In the genomic region with DNA sequence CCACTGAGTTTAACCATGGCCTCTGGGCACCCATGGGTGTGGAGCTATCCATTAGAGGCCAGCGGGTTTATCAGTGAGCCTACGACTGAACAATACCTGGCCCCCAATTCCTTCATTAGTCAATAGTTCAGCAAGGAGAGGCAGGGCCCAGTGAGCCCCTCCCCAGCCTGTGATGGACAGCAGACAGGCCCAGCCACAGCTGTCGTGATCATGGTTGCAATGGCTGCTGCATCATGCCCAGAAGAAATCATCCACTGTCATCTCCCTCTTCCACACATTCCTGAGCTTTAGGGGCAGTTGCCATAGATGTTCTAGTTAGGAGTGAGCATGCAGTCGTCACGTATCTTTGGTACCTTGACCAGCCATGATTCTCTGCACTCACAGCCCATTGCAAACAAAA, we compare ENCODE assay signal across 28 mouse cellular contexts. TPM values are rescaled to one million over a fixed set of nuclear protein-coding genes. Genes with fewer than 3 reads are reported as not detected.
DNase-seq lines count a peak whose midpoint lies in the region; ATAC-seq and TF ChIP-seq lines count a peak whose summit lies in the region.
"Had no signal": no experiment of that assay in that cellular context is flagged by ENCODE, and none has a peak within 500 bp of the region (broad histone marks: within the 10 kb centered on the region; RNA-seq: fewer than 3 reads in every experiment).

No protein-coding gene starts in this region.

- no peak for ATAC-seq in heart, embryonic 12.5 days (ENCODE audit: insufficient number of reproducible peaks, low FRiP score)
- no peak for ATAC-seq in heart, embryonic 15.5 days (replicated peaks; ENCODE audit: insufficient number of reproducible peaks, insufficient read depth, low FRiP score, low read depth)
- ATAC-seq: activated CD4-positive, CD25-positive, alpha-beta regulatory T cell, adult 4 months; forebrain, embryonic 15.5 days; hindbrain, embryonic 16.5 days; intestine, embryonic 15.5 days had no signal

- WGBS in heart, embryonic 12.5 days: 63% methylated on average over 5 of the region's 5 CpGs
- 52% methylated on average over 5 of the region's 5 CpGs for WGBS in heart, embryonic 15.5 days

- H3K4me1 ChIP-seq in heart, embryonic 12.5 days (replicated peaks): peaks cover 21% of the 10 kb centered on the region
- peaks cover 4% of the 10 kb centered on the region; the same call in 1 of the 2 replicates for H3K4me1 ChIP-seq in heart, embryonic 15.5 days (replicated peaks)
- H3K4me1 ChIP-seq: embryonic facial prominence, embryonic 10.5 days; embryonic facial prominence, embryonic 13.5 days; forebrain, embryonic 12.5 days; forebrain, embryonic 15.5 days; hindbrain, embryonic 10.5 days; hindbrain, embryonic 13.5 days; intestine, embryonic 15.5 days had no signal

- no peaks in the 10 kb centered on the region for H3K79me2 ChIP-seq in myocyte (ENCODE audit: control insufficient read depth, insufficient read depth)

- H3K4me2 ChIP-seq in heart, embryonic 12.5 days: 0 out of 2 replicates have a peak overlapping the region, but pooled peaks have one; percentile 14
- H3K4me2 ChIP-seq in heart, embryonic 15.5 days: no peak overlapping the region
- peak overlapping the region; percentile 27 for H3K4me2 ChIP-seq in myocyte (ENCODE audit: low read depth)
- H3K4me2 ChIP-seq: embryonic facial prominence, embryonic 13.5 days; forebrain, embryonic 12.5 days; forebrain, embryonic 15.5 days; hindbrain, embryonic 13.5 days; intestine, embryonic 15.5 days had no signal

- H3K36me3 ChIP-seq in heart, embryonic 12.5 days: peaks cover 29% of the 10 kb centered on the region
- H3K36me3 ChIP-seq in heart, embryonic 15.5 days: peaks cover 13% of the 10 kb centered on the region
- H3K36me3 ChIP-seq in myocyte (ENCODE audit: control insufficient read depth, insufficient read depth): peaks cover 22% of the 10 kb centered on the region
- H3K36me3 ChIP-seq: intestine, embryonic 15.5 days had no signal

- no peak for DNase-seq in gastrocnemius, adult 2 months
- no peak for DNase-seq in gastrocnemius, postnatal 4 days (ENCODE audit: low spot score in 2 of 2)
- no peak for DNase-seq in heart, postnatal 25 days (ENCODE audit: low spot score)
- DNase-seq in heart, postnatal 36 days: no peak
- DNase-seq: adrenal gland, adult 8-10 months; adrenal gland, postnatal 25 days; cerebellum, adult 11-12 months; cerebellum, adult 8-10 months; cerebellum, postnatal 10 days; cerebellum, postnatal 36 days; embryo, embryonic 11 days; gastrocnemius, postnatal 10 days; gastrocnemius, postnatal 36 days; kidney, adult 11 months; kidney, adult 8-10 months had no signal

- intact Hi-C loops in gastrocnemius, adult 2 months (cut with DNase I): no loop called here
- intact Hi-C loops in heart, postnatal 25 days (cut with DNase I): no loop called here
- intact Hi-C loops in heart, postnatal 36 days (cut with DNase I): no loop called here

- no peak for TF ChIP-seq POLR2A in myocyte (IDR thresholded peaks at IDR 0.05; ENCODE audit: insufficient read length, low read depth)

- H3K9ac ChIP-seq in heart, embryonic 12.5 days: no peak overlapping the region
- H3K9ac ChIP-seq in heart, embryonic 15.5 days: no peak overlapping the region
- H3K9ac ChIP-seq: embryonic facial prominence, embryonic 13.5 days; forebrain, embryonic 12.5 days; forebrain, embryonic 15.5 days; hindbrain, embryonic 13.5 days; intestine, embryonic 15.5 days had no signal

- TF ChIP-seq CTCF in gastrocnemius, adult 2 months (IDR thresholded peaks at IDR 0.05): no peak

- H3K27ac ChIP-seq in gastrocnemius, adult 2 months: peak overlapping the region; percentile 73
- peak overlapping the region; percentile 34; the same call in 1 of the 2 replicates for H3K27ac ChIP-seq in heart, embryonic 12.5 days (ENCODE audit: poor library complexity, severe bottlenecking)
- H3K27ac ChIP-seq in heart, embryonic 15.5 days: peak overlapping the region; percentile 62
- H3K27ac ChIP-seq: embryonic facial prominence, embryonic 10.5 days; embryonic facial prominence, embryonic 13.5 days; forebrain, embryonic 12.5 days; forebrain, embryonic 15.5 days; hindbrain, embryonic 10.5 days; hindbrain, embryonic 13.5 days; intestine, embryonic 15.5 days had no signal

- no peak overlapping the region for H3ac ChIP-seq in myocyte (ENCODE audit: control insufficient read depth, insufficient read length)

- no peak overlapping the region for H3K4me3 ChIP-seq in gastrocnemius, adult 2 months
- no peak overlapping the region for H3K4me3 ChIP-seq in heart, embryonic 12.5 days
- no peak overlapping the region for H3K4me3 ChIP-seq in heart, embryonic 15.5 days
- H3K4me3 ChIP-seq in myocyte: no peak overlapping the region
- H3K4me3 ChIP-seq: embryonic facial prominence, embryonic 10.5 days; embryonic facial prominence, embryonic 13.5 days; erythroblast, embryonic 14.5 days; forebrain, embryonic 12.5 days; forebrain, embryonic 15.5 days; hindbrain, embryonic 10.5 days; hindbrain, embryonic 13.5 days; intestine, embryonic 15.5 days had no signal

- no peaks in the 10 kb centered on the region for H3K27me3 ChIP-seq in heart, embryonic 12.5 days (replicated peaks)
- no peaks in the 10 kb centered on the region for H3K27me3 ChIP-seq in heart, embryonic 15.5 days
- H3K27me3 ChIP-seq in myocyte (ENCODE audit: control insufficient read depth, insufficient read depth, insufficient read length): no peaks in the 10 kb centered on the region
- H3K27me3 ChIP-seq: embryonic facial prominence, embryonic 13.5 days; forebrain, embryonic 12.5 days; forebrain, embryonic 15.5 days; hindbrain, embryonic 13.5 days; intestine, embryonic 15.5 days had no signal

- H3K9me3 ChIP-seq in heart, embryonic 12.5 days (replicated peaks): no peaks in the 10 kb centered on the region
- no peaks in the 10 kb centered on the region for H3K9me3 ChIP-seq in heart, embryonic 15.5 days (replicated peaks)
- H3K9me3 ChIP-seq: embryonic facial prominence, embryonic 10.5 days; embryonic facial prominence, embryonic 13.5 days; forebrain, embryonic 12.5 days; forebrain, embryonic 15.5 days; hindbrain, embryonic 10.5 days; hindbrain, embryonic 13.5 days; intestine, embryonic 15.5 days had no signal

TF ChIP-seq in myocyte, 11 proteins besides CTCF, POLR2A, EP300 and RAD21:
- no peak for TF ChIP-seq TCF3 (IDR thresholded peaks at IDR 0.05; ENCODE audit: insufficient read length, low read depth)
- no peak for TF ChIP-seq SRF (IDR thresholded peaks at IDR 0.05; ENCODE audit: control insufficient read depth, insufficient read length, low read depth)
- TF ChIP-seq MYOG (IDR thresholded peaks at IDR 0.05; ENCODE audit: control insufficient read depth in 1 of 3, insufficient read depth in 1 of 3, insufficient read length in 2 of 3, low read depth in 2 of 3): peak in 1 of 3 experiments; percentile 51
- TF ChIP-seq CEBPB (IDR thresholded peaks at IDR 0.05; ENCODE audit: insufficient read depth, poor library complexity, severe bottlenecking): no peak
- no peak for TF ChIP-seq USF1 (IDR thresholded peaks at IDR 0.05; ENCODE audit: low read depth)
- no peak for TF ChIP-seq MAX (IDR thresholded peaks at IDR 0.05; ENCODE audit: low read depth)
- TF ChIP-seq POLR2AphosphoS2 (IDR thresholded peaks at IDR 0.05; ENCODE audit: insufficient read length, low read depth): peak; percentile 9
- TF ChIP-seq E2F4 (IDR thresholded peaks at IDR 0.05; ENCODE audit: insufficient read depth): no peak
- no peak for TF ChIP-seq REST (IDR thresholded peaks at IDR 0.05; ENCODE audit: insufficient read depth, insufficient read length)
- peak in 2 of 3 experiments; percentile 74 to 88 for TF ChIP-seq MYOD1 (IDR thresholded peaks at IDR 0.05; ENCODE audit: control insufficient read depth in 1 of 3, insufficient read length in 2 of 3, low read depth in 2 of 3)
- no peak for TF ChIP-seq TCF12 (IDR thresholded peaks at IDR 0.05; ENCODE audit: insufficient read depth, poor library complexity, severe bottlenecking)
TF ChIP-seq in myocyte: peak in this region for 3.

RNA-seq across cellular contexts. Expression of gene Sccpdh, which starts 20.9 kb away (rescaled TPM):
- total RNA-seq in gastrocnemius, adult 2 months (2021): 10 to 100 TPM; 31.8 to 38.3 TPM
- 10 to 100 TPM; 72.9 to 79.8 TPM for total RNA-seq in gastrocnemius, postnatal 4 days (2021)
- 86.9 and 91.4 TPM in 2 replicates for polyA plus RNA-seq in heart, embryonic 12.5 days (2016; fragmentation: Nextera tagmentation; extraction: Ambion mirVana)
- total RNA-seq in heart, postnatal 25 days (2021): 10 to 100 TPM; 56.1 to 61.9 TPM
- polyA plus RNA-seq in heart, embryonic 15.5 days (2015; fragmentation: Nextera tagmentation; extraction: Ambion mirVana): 87.0 and 94.9 TPM in 2 replicates
- total RNA-seq in heart, postnatal 36 days (2021): 10 to 100 TPM; 57.1 to 58.5 TPM
- polyA plus RNA-seq in myocyte (2012; fragmentation: generic; extraction: Trizol): 43.0 TPM
- polyA plus RNA-seq: erythroblast, embryonic 14.5 days had no signal

RNA-seq across cellular contexts. Expression of gene Kif28, which starts 56.2 kb away (rescaled TPM):
- total RNA-seq in gastrocnemius, adult 2 months (2021): under 1 TPM in 1 of 2 experiments, not detected in 1; 0.22 TPM
- total RNA-seq in gastrocnemius, postnatal 4 days (2021): under 1 TPM; 0.29 to 0.57 TPM
- not detected in 2 replicates for polyA plus RNA-seq in heart, embryonic 12.5 days (2016; fragmentation: Nextera tagmentation; extraction: Ambion mirVana)
- total RNA-seq in heart, postnatal 25 days (2021): under 1 TPM; 0.75 to 0.87 TPM
- polyA plus RNA-seq in heart, embryonic 15.5 days (2015; fragmentation: Nextera tagmentation; extraction: Ambion mirVana): 0.06 and 0.08 TPM in 2 replicates
- total RNA-seq in heart, postnatal 36 days (2021): under 1 TPM; 0.43 to 0.53 TPM
- polyA plus RNA-seq in myocyte (2012; fragmentation: generic; extraction: Trizol): 0.06 TPM
- total RNA-seq: adrenal gland, postnatal 25 days had no signal
- polyA plus RNA-seq: activated CD4-positive, CD25-positive, alpha-beta regulatory T cell, adult 4 months; embryonic facial prominence, embryonic 13.5 days; erythroblast, embryonic 14.5 days; forebrain, embryonic 12.5 days; forebrain, embryonic 15.5 days; hindbrain, embryonic 10.5 days; hindbrain, embryonic 13.5 days; intestine, embryonic 15.5 days had no signal
